Mouse (Mus musculus): ENCODE results near the gene Eprs. TPM values are rescaled to one million over a fixed set of nuclear protein-coding genes. Genes with fewer than 3 reads are reported as not detected.

Gene Eprs
- polyA plus RNA-seq (2014; fragmentation: Illumina TruSeq; extraction: RNeasy Lipid Tissue Mini Kit (QIAGEN cat#74804); ENCODE audit: low read depth, low replicate concordance): 48.6 TPM

GRCm38 (mm10) chr1:185362677-185363520, at the start of gene Eprs:
Eprs (plus strand) TSS chr1:185363044.

GRCm38 (mm10) chr1:185328721-185329610, 33.9 kb upstream of the Eprs start, which contains the start of gene Iars2:
Iars2 (minus strand) TSS chr1:185329396.

GRCm38 (mm10) chr1:185331983-185332430, 30.8 kb upstream of the Eprs start, which contains the start of gene Bpnt1:
Bpnt1 (plus strand) TSS chr1:185332149.

GRCm38 (mm10) chr1:185454575-185454954, 91.7 kb downstream of the Eprs start, which contains the start of gene Slc30a10:
Slc30a10 (plus strand) TSS chr1:185454848.

Other genes with a start within 250 kb of the Eprs start
- 23.4 TPM for gene Rab3gap2, start 158.9 kb upstream of the Eprs start, polyA plus RNA-seq (2014; fragmentation: Illumina TruSeq; extraction: RNeasy Lipid Tissue Mini Kit (QIAGEN cat#74804); ENCODE audit: low read depth, low replicate concordance)
- 35.0 TPM for gene Iars2, start 33.6 kb upstream of the Eprs start, polyA plus RNA-seq (2014; fragmentation: Illumina TruSeq; extraction: RNeasy Lipid Tissue Mini Kit (QIAGEN cat#74804); ENCODE audit: low read depth, low replicate concordance)
- 55.1 TPM for gene Bpnt1, start 30.9 kb upstream of the Eprs start, polyA plus RNA-seq (2014; fragmentation: Illumina TruSeq; extraction: RNeasy Lipid Tissue Mini Kit (QIAGEN cat#74804); ENCODE audit: low read depth, low replicate concordance)
- gene Slc30a10, start 91.8 kb downstream of the Eprs start, polyA plus RNA-seq (2014; fragmentation: Illumina TruSeq; extraction: RNeasy Lipid Tissue Mini Kit (QIAGEN cat#74804); ENCODE audit: low read depth, low replicate concordance): not detected

Data from adipose tissue, adult 10 weeks (tissue).